Mouse (Mus musculus) intestine, embryonic 16.5 days (tissue): ENCODE measurements around the gene Actn2. TPM values are rescaled to one million over a fixed set of nuclear protein-coding genes. Genes with fewer than 3 reads are reported as not detected.

Experiments used
- ATAC-seq: fragments of 200-750 bp; cut with Nextera tagmentation; 2 replicates; pipeline ENCODE4 v1.8.0; 2017; ENCODE audit warnings: moderate TSS enrichment, moderate library complexity
- H3K27ac ChIP-seq: fragments of 300-500 bp; sonication (generic); 2 replicates; pipeline ENCODE4 v1.5.1; 2014; ENCODE audit warnings: mild to moderate bottlenecking, low read length
- H3K27me3 ChIP-seq: fragments of 300-500 bp; sonication (generic); replicated peaks from 2 replicates; pipeline ENCODE4 v1.6.1; 2014; ENCODE audit warnings: low read length, control low read depth, mixed read lengths; ENCODE audit not compliant: control insufficient read depth, insufficient read depth
- H3K36me3 ChIP-seq: fragments of 300-500 bp; sonication (generic); 2 replicates; pipeline ENCODE4 v1.6.1; 2014; ENCODE audit warnings: low read length, control low read depth; ENCODE audit not compliant: control insufficient read depth, insufficient read depth
- H3K4me1 ChIP-seq: fragments of 300-500 bp; sonication (generic); 2 replicates; pipeline ENCODE4 v1.6.1; 2014; ENCODE audit warnings: low read length, control low read depth, mixed read lengths; ENCODE audit not compliant: control insufficient read depth, insufficient read depth
- H3K4me2 ChIP-seq: fragments of 300-500 bp; sonication (generic); 2 replicates; pipeline ENCODE4 v1.6.1; 2014; ENCODE audit warnings: low read depth, low read length, control low read depth
- H3K4me3 ChIP-seq: fragments of 300-500 bp; sonication (generic); 2 replicates; pipeline ENCODE4 v1.5.1; 2014; ENCODE audit warnings: mild to moderate bottlenecking, low read length
- H3K9ac ChIP-seq: fragments of 300-500 bp; sonication (generic); 2 replicates; pipeline ENCODE4 v1.6.1; 2014; ENCODE audit warnings: low read depth, low read length
- H3K9me3 ChIP-seq: fragments of 300-500 bp; sonication (generic); 2 replicates; pipeline ENCODE4 v1.6.1; 2016; ENCODE audit warnings: low read length, control low read depth; ENCODE audit not compliant: control insufficient read depth
- WGBS: fragments of 180-500 bp; shearing (Covaris S2); extraction: QIAGEN DNeasy Blood & Tissue Kit; methylation state at CpG from one replicate; pipeline ENCODE4 v1.1.7; 2014; 5-methylcytosine and 5-hydroxymethylcytosine counted together
- polyA plus RNA-seq: library from polyadenylated mRNA; unstranded; fragments of >200 nt; fragmentation: Nextera tagmentation; extraction: Ambion mirVana; gene quantifications from 2 replicates; pipeline ENCODE4 v1.2.1, GENCODE M21; 2015

The Actn2 gene
- polyA plus RNA-seq, 1 experiment from 2014 or later: 2.0 TPM

DNA sequence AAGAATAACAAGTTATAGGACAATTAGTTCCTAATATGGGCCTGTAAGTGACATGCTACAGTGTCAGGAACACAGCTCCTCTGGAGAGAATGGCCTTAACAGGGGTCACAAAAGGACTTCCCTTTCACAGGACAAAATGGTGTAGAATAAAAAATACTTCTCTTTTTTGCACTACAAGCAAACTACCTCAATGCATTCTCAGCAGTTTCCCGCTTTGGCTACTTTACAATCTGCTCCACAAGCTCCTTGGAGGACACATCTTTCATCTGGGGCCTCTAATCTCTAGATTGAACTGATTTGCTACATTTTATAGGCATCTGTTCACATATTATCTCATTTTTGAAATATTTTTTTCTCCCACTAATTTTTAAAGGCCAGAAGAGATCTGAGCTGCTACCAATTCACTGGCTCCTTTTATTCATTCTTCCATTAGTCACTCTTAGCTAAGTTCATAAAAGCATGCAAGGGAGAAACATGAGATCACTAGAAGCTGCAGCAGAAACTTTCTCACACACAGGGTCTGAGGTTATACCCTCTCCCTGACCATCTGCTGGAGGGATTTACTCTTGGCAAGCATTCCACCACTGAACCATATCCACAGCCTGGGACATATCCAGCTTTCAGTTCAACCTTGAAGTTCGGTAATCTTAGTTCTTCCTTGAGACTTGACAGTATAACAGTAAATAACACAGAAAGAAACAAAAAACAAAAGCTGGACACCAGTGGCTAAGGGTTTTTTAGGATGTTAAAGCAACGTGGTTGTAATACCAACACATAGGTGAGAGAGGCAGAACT is 84.5 kb downstream of the Actn2 start:
- H3K4me3 ChIP-seq: no peak overlapping the region
- no peaks in the 10 kb centered on the region for H3K27me3 ChIP-seq
- no peaks in the 10 kb centered on the region for H3K4me1 ChIP-seq
- no peak overlapping the region for H3K9ac ChIP-seq
- H3K4me2 ChIP-seq: peak overlapping the region; percentile 71; the same call in 1 of the 2 replicates
- ATAC-seq: no peak
- no peak overlapping the region for H3K27ac ChIP-seq
- no peaks in the 10 kb centered on the region for H3K36me3 ChIP-seq
- WGBS: 70% methylated on average over 3 of the region's 3 CpGs
- peaks cover 6% of the 10 kb centered on the region; the same call in 1 of the 2 replicates for H3K9me3 ChIP-seq

DNA sequence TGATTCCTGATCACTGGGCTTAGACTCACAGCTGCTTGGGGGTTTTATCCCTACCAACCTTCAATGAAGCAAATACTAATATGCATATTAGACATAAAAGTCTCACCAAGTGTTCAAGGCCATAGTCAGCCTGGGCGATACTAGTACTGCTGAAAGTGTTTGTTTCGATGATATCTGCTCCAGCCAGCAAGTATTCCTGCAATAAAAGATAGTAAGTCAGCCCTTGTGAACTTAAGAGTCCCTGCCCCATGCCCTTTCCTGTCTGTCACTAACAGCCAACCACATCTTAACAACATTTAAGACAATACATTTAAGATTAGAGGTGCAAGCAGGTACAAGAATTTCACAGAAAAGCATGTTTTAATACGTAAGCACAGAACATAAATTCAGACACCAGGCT is 90.1 kb downstream of the Actn2 start:
- Histone ChIP-seq H3K36me3 (no peaks in the 10 kb centered on the region), H3K4me3 (no peak overlapping the region), H3K27ac (no peak overlapping the region), H3K9me3 (no peaks in the 10 kb centered on the region), H3K27me3 (no peaks in the 10 kb centered on the region), H3K9ac (no peak overlapping the region), H3K4me2 (no peak overlapping the region), H3K4me1 (no peaks in the 10 kb centered on the region)
- no peak for ATAC-seq
- WGBS: 96% methylated on average over 3 of the region's 3 CpGs

DNA sequence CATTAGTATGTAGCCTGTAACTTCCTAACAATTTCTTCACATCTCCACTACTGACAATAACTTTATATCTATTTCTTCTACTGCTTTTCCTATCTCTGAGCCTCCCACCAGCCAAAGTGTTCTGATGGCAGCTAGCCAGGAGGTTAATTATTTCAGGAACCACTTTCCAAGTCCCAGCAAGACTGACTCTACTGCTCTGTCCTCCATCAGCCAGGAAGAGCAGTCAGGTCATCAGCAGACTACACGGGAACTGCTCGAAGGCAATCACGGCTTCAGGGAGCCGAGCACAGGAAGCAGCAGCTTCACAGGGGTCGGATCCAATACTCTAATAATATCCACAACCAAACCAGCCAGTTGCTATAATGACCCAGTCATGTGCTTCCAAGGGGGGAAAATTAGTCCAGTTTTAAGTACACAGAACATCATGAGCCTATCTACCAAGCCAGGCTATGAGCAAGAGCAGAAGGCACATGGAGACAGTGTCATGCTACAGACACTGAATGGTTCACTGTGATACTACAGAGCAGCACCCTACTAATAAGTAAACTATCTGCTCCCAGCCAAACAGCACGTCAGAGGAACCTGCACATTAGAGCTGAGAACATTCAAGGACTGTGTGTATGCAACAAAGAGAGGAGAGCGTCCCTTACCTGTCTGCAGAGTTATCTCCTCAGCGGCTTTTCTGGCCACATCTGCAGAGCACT is 91.2 kb downstream of the Actn2 start:
- Histone ChIP-seq H3K4me1 (no peaks in the 10 kb centered on the region), H3K27me3 (no peaks in the 10 kb centered on the region), H3K27ac (no peak overlapping the region), H3K4me2 (no peak overlapping the region), H3K36me3 (no peaks in the 10 kb centered on the region), H3K9ac (no peak overlapping the region), H3K9me3 (no peaks in the 10 kb centered on the region), H3K4me3 (no peak overlapping the region)
- ATAC-seq: no peak
- WGBS: 82% methylated on average over 8 of the region's 8 CpGs

DNA sequence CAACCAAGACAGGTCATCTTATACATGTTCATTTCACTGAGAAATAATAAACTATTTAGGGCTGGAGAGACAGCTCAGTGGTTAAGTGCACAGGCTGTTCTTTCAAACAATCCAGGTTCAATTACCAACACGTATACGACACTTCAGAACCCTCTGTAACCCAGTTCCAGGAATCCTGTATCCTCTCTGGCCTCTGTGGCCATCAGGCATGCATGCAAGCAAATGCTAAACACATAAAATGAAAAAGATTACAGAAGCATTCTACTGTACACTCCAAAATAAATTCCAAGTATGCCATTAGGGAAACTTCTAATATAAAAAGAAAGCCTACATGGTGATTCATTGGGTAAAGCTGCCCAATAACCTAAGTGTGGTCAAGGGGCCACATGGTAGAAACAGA is 94.6 kb downstream of the Actn2 start:
- H3K9ac ChIP-seq: no peak overlapping the region
- no peak overlapping the region for H3K27ac ChIP-seq
- H3K4me1 ChIP-seq: no peaks in the 10 kb centered on the region
- no peak overlapping the region for H3K4me3 ChIP-seq
- H3K9me3 ChIP-seq: no peaks in the 10 kb centered on the region
- H3K36me3 ChIP-seq: peaks cover 5% of the 10 kb centered on the region; the same call in 1 of the 2 replicates
- no peak overlapping the region for H3K4me2 ChIP-seq
- no peaks in the 10 kb centered on the region for H3K27me3 ChIP-seq
- WGBS: 93% methylated on average over 2 of the region's 2 CpGs
- ATAC-seq: no peak

DNA sequence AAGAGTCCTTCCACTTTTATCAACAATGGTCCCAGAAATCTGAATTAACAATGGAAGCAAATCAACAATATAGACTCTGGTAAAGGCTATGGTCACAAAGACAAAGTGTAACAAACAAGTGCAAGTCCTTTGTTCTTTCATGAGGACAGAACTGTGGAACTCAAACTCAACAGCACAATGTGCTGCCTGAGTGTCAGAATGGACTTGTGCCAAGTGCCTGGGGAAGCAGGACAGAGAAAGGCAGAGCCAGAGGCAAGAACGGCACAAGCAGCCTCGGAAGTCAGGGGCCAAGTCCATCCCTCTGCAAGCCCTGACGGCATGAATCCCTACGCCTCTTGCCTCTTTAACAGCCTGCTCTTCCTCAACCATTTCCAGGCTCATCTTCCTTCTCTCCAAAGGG is 96.6 kb downstream of the Actn2 start:
- H3K4me3 ChIP-seq: no peak overlapping the region
- H3K4me2 ChIP-seq: no peak overlapping the region
- H3K36me3 ChIP-seq: peaks cover 5% of the 10 kb centered on the region; the same call in 1 of the 2 replicates
- no peaks in the 10 kb centered on the region for H3K27me3 ChIP-seq
- H3K9me3 ChIP-seq: no peaks in the 10 kb centered on the region
- 73% methylated on average over 4 of the region's 4 CpGs for WGBS
- H3K9ac ChIP-seq: no peak overlapping the region
- no peak for ATAC-seq
- H3K27ac ChIP-seq: no peak overlapping the region
- no peaks in the 10 kb centered on the region for H3K4me1 ChIP-seq

DNA sequence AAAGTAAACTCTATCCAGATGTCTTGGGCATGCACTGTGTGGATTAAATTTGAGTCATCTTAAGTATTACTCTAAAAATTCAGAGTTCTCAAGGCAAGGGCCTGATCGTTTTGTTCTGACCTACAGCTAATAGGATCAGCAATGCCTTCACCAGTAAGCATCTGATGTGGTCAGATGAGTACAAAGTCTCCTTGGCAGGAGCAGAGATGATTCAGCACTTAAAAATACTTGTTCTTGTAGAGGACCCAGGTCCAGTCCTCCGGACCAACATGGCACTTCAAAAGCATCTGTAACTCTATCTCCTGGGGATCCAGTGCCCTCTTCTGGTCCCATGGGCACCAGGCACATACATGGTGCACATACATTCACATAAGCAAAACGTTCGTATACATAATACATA is 108.4 kb downstream of the Actn2 start:
- H3K36me3 ChIP-seq: peaks cover 3% of the 10 kb centered on the region
- ATAC-seq: no peak

DNA sequence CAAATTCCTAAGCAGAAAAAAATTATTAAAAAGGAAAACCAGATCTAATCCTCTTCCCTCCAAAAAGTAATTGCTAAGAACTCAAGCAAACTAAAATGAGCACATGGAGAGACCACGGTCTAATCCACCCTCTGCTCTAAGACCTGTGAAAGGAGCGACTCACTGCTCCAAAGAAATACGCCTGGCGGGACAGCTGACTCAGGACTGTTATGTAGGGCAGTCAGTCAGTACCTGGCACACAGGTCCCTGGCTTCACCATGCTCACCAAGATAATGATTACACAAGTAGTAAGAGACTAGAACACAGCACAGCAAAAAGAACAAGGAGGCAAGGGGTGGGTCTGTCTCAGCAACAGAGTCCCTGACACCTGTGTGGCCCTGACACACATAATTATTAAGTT is 112.3 kb downstream of the Actn2 start:
- Histone ChIP-seq H3K36me3 (peaks cover 3% of the 10 kb centered on the region), H3K4me1 (no peaks in the 10 kb centered on the region), H3K9me3 (no peaks in the 10 kb centered on the region), H3K27me3 (no peaks in the 10 kb centered on the region), H3K4me2 (no peak overlapping the region), H3K9ac (no peak overlapping the region), H3K4me3 (no peak overlapping the region), H3K27ac (no peak overlapping the region)
- 77% methylated on average over 4 of the region's 4 CpGs for WGBS
- no peak for ATAC-seq

More for the DNA sequence above, 108.4 kb downstream of the Actn2 start:
- Histone ChIP-seq H3K27me3 (no peaks in the 10 kb centered on the region), H3K4me1 (no peaks in the 10 kb centered on the region), H3K27ac (no peak overlapping the region), H3K9ac (no peak overlapping the region), H3K9me3 (no peaks in the 10 kb centered on the region), H3K4me3 (no peak overlapping the region), H3K4me2 (no peak overlapping the region)
- 91% methylated on average over 4 of the region's 4 CpGs for WGBS

DNA sequence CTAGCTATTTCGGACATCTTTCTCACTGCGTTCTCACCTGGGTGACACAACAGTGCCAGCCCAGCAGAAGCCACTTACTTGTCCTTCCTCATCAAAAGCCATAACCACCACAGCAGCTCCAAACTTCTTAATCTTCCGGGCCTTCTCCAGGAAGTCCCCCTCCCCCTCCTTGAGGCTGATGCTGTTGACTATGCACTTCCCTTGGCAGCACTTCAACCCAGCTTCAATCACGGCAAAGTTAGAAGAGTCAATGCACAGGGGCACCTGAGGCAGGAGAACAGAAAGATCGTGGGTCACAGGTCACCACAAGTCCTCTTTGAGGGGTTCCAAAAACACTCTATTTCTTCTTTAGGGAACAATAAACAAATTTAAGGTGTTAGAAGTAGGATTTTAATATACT is 113.0 kb downstream of the Actn2 start:
- 75% methylated on average over 5 of the region's 5 CpGs for WGBS
- Histone ChIP-seq H3K9ac (no peak overlapping the region), H3K9me3 (no peaks in the 10 kb centered on the region), H3K36me3 (peaks cover 3% of the 10 kb centered on the region), H3K27me3 (no peaks in the 10 kb centered on the region), H3K4me1 (no peaks in the 10 kb centered on the region), H3K27ac (no peak overlapping the region), H3K4me2 (no peak overlapping the region), H3K4me3 (no peak overlapping the region)
- no peak for ATAC-seq
